Mouse (Mus musculus): ENCODE measurements at regions not wholly inside any gene's neighbourhood (a gene's known extent, or its start where the extent isn't known, plus 50 kb on each side); places are given as distances from the start of the nearest gene placed in this dataset.

DNA sequence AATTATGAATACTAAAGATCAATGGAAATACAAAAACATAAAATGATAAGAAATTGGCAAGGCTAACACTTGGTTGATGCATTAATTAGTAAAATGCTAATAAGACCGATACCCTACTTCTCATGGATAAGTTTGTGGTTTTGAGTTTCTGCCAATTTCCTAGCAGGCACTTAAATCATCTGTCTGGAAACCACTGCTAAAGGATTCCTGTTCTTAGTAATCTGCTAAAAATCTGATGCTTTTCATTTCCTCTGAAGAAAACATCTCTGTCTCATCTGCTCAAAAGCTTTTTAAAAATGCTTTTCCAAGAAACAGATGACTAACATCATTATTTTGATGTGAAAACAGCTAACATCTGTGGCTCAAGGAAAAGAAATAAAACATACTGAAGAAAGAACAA lies 321.4 kb upstream of the Pcdh7 start:
- DNase-seq (ENCODE audit: extremely low read depth, low read depth), result no peak

DNA sequence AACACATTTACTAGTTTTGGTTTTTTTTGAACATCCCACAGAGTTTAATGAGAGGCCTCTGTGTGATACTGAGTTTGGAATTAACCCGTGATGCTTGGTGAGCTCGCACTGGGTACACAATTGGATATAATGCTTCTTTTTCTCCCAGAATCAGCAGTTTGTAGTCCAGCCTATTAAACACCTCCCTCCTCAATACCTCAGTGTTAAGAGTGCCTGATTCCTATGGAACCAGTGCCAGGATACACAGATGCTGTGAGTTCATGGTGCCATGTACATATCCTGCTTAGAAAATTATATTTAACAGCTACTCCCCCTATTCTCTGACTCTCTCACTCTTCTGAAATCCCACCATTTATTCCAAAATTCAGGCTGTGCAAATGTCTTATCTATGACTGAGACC lies 299.6 kb upstream of the Pcdh7 start:
- DNase-seq (ENCODE audit: extremely low read depth, low read depth), result no peak

DNA sequence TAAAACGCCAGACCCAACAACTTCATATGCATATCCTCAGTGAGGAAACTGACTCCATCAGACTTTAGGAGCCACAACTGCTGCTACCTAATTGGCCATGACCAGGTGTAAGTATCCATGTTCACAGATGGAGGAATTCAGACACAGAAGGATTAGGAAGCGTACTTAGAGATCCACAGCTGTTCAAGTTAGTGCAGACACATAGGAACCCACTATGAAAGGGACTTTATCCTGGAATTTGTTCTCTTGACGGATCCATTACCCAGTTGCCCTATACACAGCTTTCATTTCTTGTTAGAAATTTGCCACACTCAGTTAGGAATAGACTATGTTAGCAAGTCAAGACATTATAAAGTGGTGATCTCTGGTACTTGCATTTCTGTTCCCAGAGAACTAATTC lies 266.7 kb upstream of the Pcdh7 start:
- no peak for DNase-seq (ENCODE audit: extremely low read depth, low read depth)

DNA sequence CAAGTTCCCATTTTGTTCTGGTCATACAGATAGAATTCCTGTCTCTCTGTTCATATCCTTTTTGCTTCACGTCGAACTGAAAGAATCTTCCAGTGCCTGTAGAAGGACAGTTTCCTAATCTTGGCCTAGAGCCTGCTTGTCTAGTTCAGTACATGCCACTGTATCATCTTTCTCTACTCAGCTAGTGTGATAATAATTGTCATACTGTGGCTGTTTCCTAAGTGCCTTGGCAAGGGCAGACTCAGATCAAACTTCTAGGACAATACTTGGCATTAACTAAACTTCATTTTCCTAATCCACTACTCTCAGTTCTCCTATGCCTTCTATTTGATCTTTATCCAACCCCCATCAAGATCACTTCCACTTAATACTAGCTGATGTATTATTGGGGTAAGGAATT lies 266.3 kb upstream of the Pcdh7 start:
- DNase-seq (ENCODE audit: extremely low read depth, low read depth), result no peak

DNA sequence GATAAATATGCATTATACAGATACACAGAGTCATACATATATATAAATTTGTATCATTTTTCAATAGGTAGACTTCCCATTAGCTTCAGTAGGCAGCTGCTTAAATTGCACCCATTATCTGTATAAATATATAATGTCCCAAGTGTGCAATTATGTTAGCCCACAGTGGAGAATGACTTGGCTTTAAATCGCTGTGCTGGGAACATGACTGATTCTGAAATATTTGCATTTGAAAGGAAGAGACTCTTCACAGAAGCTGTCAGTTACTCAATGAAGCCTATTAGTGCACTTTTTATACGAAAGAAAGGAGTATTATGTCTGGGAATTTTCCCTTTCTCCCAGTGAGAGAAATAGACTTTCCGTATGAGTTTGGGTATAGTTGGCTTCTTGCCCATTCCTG lies 242.8 kb upstream of the Pcdh7 start:
- DNase-seq (ENCODE audit: extremely low read depth, low read depth), result no peak

DNA sequence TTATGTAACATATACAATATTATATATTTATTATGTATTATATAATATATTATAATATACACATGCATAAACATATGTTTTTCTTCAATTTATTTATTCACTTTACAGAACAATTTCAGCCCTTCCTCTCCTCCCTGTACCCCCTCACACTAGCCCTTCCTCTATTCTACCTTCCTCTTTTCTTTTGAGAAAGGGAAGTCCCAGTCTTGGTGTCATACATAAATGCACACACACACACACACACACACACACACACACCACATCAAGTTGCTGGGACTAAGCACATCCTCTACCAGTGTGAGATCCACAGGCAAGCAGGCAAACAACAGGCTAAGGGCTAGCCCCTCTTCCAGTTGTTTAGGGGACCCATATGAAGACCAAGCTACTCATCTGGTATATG lies 239.9 kb upstream of the Pcdh7 start:
- peak; percentile 39 for DNase-seq (ENCODE audit: extremely low read depth, low read depth)
